Mouse (Mus musculus): ENCODE measurements at regions not wholly inside any gene's neighbourhood (a gene's known extent, or its start where the extent isn't known, plus 50 kb on each side); places are given as distances from the start of the nearest gene placed in this dataset.

GRCm38 (mm10) chr5:136642208-136642607 lies 50.7 kb upstream of the Myl10 start:
- ATAC-seq (replicated peaks; ENCODE audit: insufficient number of reproducible peaks, low FRiP score, low TSS enrichment, poor library complexity, severe bottlenecking), result peak; percentile 76
